Mouse (Mus musculus) left cerebral cortex, postnatal 25 days (tissue): Measurements from ENCODE around the gene D630023F18Rik. TPM values are rescaled to one million over a fixed set of nuclear protein-coding genes. Genes with fewer than 3 reads are reported as not detected.
A peak's percentile ranks its signal among the peaks of the same experiment; 100 is the strongest.

ENCODE experiments used
- DNase-seq, 2 experiments: peaks; one replicate each; pipeline ENCODE4 v3.0.0; 2022; ENCODE audit warnings: low spot score in 2 of 2, mixed read lengths in 1 of 2
- intact Hi-C: fragments of 180-260 bp; cut with DNase I; formaldehyde crosslinking; loops from one replicate; pipeline ENCODE4 v1.15.1; 2025
- total RNA-seq, 2 experiments: library from RNA; stranded (reverse); gene quantifications; 2 replicates each; pipeline ENCODE4 v1.2.3; 2021

Gene D630023F18Rik
- total RNA-seq, 2 experiments from 2014 or later: 5.3 to 8.7 TPM

DNA sequence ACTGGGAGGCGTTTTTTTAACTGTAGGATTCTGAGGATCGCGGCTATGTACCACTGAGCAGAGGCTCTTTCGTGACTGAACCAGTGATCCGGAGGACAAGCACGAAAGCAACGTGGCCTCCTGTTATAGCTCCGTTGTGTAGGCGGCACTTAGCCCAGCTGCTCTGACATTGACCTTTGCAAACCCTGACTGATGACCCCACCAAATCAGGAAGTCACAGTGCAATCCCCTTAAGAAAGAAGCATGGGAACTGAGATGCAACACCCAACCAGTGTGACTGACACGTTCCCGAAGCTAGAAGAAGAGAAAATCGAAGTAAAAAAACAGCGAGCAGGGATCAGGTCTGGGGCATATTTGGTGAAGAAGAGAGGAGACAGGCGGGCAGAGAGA, 10.2 kb downstream of the D630023F18Rik start:
- intact Hi-C loops: loop anchor here (1.0 to 5.0 kb wide), 2 partner anchors 49 to 65 kb away; no protein-coding TSS in a partner anchor
- DNase-seq: no peak

DNA sequence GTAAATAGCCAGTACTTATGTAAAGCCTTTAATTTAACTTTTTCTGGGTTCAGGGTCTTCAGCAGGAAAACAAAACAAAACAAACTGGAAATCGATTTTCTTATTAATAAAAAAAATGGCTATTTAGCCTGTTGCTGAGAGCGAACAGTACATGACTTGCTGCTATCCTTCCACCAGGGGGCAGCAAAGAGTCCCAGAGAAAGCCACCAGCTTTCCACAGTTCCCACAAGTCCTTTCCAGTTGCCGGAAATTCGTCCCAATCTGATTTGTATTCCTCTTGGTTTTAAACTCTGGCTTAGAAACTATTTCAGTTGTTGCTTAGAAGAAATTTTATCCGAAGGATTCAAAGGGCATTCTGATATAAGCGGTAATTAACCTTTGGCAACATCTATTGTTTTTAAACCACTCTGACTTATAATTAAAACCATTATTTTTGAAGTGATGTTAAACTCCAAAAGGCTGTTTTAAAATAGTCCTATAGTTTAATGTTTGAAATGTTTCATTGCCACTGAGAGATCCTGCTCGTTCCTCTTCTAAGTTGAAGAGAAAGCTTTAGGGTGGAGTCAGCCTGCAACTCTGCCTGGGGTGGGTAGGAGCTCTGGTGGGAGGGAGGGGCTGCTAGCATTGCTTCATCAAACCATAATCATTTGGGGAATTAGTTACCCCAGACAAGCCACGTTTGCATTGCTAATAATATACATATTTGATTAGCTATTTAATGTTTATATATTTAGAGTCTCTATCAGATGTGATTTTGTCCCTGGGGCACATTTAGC, 10.8 kb downstream of the D630023F18Rik start:
- DNase-seq: peak; percentile 80 to 81
- intact Hi-C loops: loop anchor here (1.0 to 5.0 kb wide), 2 partner anchors 50 to 66 kb away; no protein-coding TSS in a partner anchor

DNA sequence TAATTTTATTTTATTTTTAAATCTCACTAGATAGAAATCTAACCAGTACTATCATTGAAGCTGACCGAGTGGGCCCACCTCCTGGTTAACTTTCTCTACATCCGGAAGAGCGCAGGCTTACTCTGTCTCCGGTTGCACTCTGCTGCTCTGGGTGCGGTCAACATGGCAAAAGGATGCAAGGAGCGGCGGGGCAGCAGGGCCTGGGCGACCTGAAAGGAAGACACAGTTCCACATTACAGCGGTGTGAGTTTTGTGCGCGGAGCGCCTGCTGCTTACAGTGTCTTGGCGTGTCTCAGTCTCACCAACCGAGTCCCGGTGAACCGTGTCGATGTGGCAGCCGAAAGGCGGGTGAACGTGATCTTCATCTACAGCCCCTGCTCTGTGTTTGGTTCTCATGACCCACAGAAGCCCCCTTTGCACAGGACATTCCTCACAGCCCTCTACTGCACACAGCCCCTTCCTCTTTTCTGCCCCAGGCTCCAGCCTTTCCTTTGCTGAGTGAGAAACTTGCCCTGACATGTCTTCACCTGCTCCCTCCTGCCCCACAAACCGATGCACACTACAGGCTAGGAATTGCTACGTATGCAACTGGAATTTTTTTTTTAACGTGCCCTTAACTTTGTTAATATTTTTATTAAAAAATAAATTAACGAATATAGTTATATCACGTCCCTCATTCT, 13.1 kb downstream of the D630023F18Rik start:
- no peak for DNase-seq
- intact Hi-C loops: loop anchor here (5.0 kb wide), 1 partner anchor 52 kb away; no protein-coding TSS in a partner anchor

DNA sequence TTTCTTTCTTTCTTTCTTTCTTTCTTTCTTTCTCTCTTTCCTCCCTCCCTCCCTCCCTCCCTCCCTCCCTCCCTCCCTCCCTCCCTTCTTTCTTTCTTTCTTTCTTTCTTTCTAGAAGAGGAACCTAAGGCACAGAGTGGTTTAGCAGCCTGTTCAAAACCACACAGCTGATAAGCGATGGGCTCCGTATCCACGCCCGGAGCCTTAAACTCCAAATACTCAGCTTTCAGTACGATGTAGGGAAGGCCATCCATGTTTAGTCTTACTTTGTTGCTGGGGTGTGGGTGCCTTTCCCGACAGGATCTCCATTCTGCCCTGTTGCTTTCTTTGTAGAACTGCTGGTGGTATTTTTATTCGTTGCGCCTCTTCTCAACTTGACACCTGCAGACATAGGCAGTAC, 13.8 kb downstream of the D630023F18Rik start:
- DNase-seq: no peak
- intact Hi-C loops: no loop called here

DNA sequence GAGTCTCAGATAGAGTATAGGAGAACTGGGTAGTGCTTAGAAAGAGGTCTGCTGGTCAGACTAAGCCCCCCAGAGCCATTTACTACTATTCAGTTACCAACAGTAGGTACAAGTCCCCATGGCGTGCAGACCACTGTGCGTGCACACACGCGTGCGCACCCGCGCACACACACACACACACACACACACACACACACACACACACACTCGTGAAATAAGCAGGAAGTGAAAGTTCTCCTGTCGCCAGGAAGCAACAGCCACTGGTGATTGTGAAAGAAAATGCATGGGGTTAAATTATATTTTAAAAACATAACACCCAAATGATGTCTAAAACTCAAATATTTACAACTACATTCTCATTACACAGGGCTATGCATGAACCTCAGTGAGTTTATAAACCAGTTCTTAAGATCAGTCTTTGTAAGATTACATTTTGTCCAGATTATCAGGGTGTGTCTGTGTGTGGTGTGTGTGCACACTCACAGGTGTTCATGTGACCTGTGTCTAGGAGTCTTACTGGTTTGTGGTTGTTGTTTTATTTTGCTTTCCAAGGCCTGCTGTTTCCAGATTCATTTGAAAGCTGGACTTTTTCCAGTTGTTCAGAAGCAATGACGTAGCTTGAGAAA, 15.2 kb downstream of the D630023F18Rik start:
- intact Hi-C loops: no loop called here
- DNase-seq: no peak

DNA sequence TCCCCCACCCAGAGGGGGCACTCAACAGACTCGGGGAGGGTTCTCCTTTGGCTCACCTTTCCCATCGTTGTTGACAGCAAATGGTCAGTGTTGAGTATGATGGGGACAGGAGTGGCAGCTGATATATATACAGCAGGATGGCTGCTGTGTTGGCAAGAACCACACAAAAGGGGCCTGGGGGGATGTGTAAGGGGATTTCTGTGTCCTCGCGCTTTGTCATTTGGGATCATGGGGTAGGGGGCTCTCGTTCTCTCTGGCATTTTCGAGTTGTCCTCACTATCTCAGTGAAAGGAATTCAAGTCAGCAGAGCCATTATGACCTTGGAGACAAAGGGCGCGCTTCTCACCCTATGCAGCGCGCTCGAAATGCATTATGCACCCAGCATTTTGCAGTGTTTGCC, 19.7 kb downstream of the D630023F18Rik start, which contains the start of gene Cryga:
Cryga (minus strand) TSS at position 101 of the 400 bp plus-strand sequence.
- intact Hi-C loops: no loop called here
- no peak for DNase-seq

DNA sequence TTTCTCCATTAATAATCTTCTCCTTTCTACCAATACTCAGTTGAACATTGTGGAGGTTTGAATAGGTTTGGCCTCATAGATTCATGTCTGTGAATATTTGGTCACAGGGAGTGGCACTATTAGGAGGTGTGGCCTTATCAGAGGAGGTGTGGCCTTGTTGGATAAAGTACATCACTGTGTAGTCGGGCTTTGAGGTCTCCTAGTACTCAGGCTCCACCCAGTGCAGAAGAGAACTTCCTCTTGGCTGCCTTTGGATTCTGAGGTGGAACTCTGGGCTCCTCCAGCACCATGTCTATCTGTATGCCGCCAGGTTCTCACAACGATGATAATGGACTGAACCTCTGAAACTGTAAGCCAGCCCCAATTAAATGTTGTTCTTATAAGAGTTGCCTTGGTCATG, 26.1 kb downstream of the D630023F18Rik start:
- DNase-seq: no peak
- intact Hi-C loops: no loop called here

DNA sequence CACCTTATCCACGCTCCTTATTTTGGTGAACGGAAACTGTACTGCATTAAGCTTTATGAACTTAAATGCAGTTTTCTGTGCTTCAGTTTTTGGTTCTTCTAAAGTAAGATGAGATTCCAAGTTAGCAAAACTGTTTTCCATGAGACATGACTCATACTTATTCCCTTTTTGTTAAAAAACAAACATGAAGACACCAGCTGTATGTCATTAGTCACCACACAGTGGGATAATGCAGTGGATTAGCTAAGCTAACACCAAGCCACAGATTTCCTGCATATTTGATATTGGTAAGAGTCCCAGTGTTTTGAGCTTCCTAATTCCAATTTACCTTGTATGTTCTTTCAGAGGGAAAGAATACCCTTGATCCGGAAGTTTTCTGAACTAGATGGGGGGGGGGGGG, 31.4 kb downstream of the D630023F18Rik start:
- intact Hi-C loops: no loop called here
- peak in 1 of 2 experiments; percentile 5 for DNase-seq

DNA sequence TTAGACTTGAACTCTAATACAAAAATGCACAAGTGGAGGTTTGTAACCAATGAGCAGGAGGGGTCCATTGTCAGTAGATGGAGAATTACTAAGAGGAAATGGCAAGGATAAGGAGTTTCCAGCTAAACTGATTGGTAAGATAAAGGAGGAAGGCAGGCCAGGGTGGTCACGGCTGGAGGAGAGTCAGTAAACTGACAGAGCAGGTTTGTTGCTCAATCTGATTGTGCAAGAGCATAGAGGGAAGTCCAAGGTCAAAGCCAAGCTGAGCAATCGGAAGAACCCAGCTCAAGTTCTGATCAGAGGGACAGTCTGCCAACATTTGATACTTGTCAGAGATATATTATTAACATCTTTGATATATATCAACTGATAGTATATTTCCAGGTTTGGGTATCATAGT, 32.6 kb downstream of the D630023F18Rik start:
- intact Hi-C loops: no loop called here
- no peak for DNase-seq

DNA sequence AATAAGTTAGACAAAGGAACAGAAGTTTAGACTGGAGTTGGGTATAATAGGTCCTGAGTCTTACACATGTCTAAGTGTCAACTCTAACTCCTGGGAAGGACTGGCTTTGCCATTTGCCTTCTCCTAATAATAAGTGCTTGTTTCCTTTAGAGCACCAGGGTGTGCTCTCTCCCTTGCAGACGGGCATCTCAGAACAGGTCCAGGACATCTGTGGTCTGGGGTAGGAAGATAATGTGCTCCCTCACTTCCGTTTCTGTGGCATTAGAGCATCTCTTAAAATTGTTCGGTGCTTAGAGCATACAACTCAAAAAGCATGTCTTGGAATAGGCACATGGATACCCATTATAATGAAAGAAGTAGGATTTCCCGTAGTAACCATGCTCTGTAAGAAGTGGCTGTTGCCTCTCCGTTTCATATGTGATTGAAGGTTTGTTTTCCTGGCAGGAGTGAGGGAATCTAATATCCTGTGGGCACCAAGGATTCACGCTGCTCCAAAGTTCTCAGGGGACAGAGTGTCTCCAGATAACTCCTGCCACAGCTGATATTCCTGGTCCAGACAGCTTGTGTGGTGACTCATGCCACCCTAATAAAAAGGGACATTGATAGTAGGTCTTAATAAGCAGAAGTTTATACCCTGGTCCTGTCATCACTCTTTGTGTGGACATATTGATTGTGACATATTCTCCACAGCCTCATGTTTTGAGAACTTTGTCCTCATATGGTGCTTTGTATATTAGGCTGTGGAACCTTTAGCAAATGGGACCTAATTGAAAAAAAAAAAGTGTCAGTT, 34.3 kb downstream of the D630023F18Rik start:
- intact Hi-C loops: no loop called here

DNA sequence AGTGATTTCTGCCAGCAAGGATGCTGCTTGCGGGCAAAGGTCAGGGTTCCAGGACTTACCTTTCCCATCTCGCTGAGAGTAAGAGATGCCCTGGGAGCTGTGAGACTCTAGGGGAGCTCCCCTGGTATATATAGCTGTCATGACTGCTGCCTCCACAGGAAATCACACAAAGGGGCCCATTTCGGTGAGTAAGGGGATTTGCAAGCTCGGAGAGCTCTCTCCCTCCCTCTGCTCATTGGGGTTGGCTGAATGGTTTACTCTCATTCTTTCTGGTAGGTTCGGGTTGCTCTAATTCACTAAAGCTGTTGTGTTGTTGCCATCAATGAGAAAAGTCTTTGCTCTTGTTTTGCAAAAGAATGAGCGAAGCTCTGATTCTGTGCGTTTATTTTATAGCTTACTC, 40.8 kb downstream of the D630023F18Rik start, which contains the start of gene Crygb:
Crygb (minus strand) TSS at position 101 of the 400 bp plus-strand sequence.
- no peak for DNase-seq
- intact Hi-C loops: no loop called here

More for the DNA sequence above, 34.3 kb downstream of the D630023F18Rik start:
- DNase-seq: no peak

DNA sequence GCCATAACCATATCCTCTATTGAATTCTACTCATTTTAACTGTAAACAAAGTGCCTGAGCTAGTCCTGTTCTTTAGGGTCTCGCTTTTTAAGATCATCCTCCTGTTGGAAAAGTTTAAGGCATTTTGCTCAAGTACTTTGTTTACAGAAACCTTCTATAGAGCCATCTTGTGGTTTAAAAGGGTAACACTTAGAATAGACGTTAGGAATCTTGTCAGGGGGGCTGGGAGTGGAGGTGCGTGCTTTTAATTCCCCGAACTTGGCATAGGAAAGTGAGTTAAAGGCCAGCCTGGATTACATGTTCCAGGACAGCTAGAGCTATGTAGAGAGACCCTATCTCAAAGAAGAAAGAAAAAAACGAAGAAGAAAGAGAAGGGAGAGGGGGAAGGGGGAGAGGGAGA, 47.4 kb downstream of the D630023F18Rik start:
- intact Hi-C loops: loop anchor here (2.0 kb wide), 1 partner anchor 29 kb away; no protein-coding TSS in a partner anchor
- DNase-seq: no peak

DNA sequence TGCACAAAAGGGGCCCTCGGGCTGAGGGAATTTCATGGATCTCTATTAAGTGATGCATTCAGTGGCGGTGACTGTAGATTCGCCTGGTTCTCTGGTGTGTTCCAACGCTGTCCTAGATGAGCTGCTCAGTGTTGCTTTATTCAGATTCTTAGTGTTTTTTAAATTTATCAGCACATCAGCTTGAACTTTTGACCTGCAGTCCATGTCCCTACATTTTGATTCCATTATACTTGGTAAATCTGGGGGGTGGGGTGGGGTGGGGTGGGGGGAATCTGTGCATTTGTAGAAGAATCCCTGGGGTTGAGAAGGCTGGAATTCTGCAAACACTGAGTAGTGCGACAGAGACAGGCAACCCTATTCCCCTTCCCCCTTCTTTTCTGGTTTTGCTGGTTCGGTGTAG, 49.4 kb downstream of the D630023F18Rik start, which contains the start of gene Crygc:
Crygc (minus strand) TSS at position 101 of the 400 bp plus-strand sequence.
- intact Hi-C loops: no loop called here
- no peak for DNase-seq

DNA sequence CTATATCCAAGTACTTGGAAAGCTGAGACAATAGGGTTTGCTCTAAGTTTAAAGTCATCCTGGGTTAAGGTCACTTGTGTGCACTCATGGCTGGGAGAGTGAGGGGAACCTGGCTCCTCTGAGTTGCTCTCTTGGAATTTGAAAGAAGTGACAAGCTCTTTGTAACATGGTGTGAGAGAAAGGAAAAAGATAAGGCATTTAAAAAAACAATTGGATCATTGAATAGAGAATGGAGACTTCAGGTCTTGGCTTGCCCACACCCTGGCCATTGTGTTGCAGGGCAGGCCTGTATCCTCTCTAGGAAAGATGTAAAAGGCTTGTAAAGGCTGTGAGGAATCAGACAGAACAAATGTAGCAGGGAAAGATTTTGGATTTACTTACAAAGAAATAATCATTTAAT, 55.2 kb downstream of the D630023F18Rik start:
- intact Hi-C loops: no loop called here
- DNase-seq: no peak

DNA sequence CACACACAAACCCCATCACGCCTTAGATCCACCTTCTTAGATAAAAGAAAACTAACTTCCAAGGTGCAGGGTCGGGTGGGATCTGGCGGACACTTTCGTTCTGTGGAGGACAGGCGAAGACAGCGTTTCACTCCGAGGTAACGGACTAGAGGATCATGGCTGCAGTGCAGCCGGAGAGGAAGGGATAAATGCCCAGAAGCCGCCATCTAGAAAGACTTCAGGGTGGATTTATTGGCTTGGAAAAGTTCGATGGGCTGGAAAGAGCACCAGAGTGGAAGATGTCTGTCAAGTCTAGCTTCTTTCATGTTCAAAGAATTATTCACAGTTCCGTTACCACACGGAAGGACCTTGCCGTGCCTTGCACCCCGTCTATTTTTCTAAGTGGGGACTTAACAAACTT, 58.8 kb downstream of the D630023F18Rik start:
- DNase-seq: no peak
- intact Hi-C loops: no loop called here

DNA sequence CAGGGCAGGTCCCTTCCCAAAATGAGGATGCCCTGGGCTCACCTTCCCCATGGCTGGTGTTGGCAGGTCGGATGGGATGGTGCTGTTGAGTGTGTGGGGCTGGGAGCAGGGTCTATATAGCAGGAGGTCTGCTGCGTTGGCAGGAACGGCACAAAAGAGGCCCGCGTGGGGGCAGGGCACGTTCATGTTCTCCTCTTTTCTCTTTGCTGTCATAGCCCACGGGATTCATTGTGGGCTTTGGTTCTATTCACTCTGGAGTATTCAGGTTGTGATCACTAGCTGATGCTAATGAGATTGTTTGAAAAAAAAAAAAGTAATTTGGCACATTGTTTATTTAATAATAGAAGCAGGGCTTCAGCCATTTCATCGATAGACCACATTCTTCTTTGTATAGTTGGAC, 59.7 kb downstream of the D630023F18Rik start, which contains the start of gene Crygd:
Crygd (minus strand) TSS at position 101 of the 400 bp plus-strand sequence.
- intact Hi-C loops: no loop called here
- DNase-seq: no peak
